Mouse (Mus musculus) MEL (cell line): ENCODE measurements around the gene Htatip2. TPM values are rescaled to one million over a fixed set of nuclear protein-coding genes. Genes with fewer than 3 reads are reported as not detected.

ENCODE experiments used
- DNase-seq: peaks from one replicate; pipeline ENCODE4 v3.0.0; 2011; ENCODE audit warnings: low read depth, low spot score
- H3K27ac ChIP-seq: 2 replicates; pipeline ENCODE4 v1.5.1; 2012; ENCODE audit warnings: low read depth, mild to moderate bottlenecking, control low read depth, low read length, moderate library complexity; ENCODE audit not compliant: control insufficient read depth
- H3K27me3 ChIP-seq, 2 experiments: fragments of 150-350 bp in 1 of 2; sonication (generic) in 1 of 2; 2 replicates each; pipeline ENCODE4 v1.6.1; 2012; ENCODE audit warnings: low read length in 2 of 2, mild to moderate bottlenecking in 2 of 2, improper control_type of control experiment in 1 of 2, moderate library complexity in 1 of 2; ENCODE audit not compliant: insufficient read depth in 2 of 2, control insufficient read depth in 1 of 2
- H3K36me3 ChIP-seq, 2 experiments: 2 replicates each; pipeline ENCODE4 v1.6.1; 2012 to 2014; ENCODE audit warnings: low read length in 2 of 2, improper control_type of control experiment in 1 of 2, inconsistent platforms in 1 of 2, mild to moderate bottlenecking in 1 of 2; ENCODE audit not compliant: insufficient read depth in 2 of 2, control insufficient read depth in 1 of 2
- H3K4me1 ChIP-seq, 2 experiments: fragments of 150-350 bp in 1 of 2; sonication (generic) in 1 of 2; 2 replicates each; pipeline ENCODE4 v1.6.1; 2012; ENCODE audit warnings: low read length in 2 of 2, improper control_type of control experiment in 1 of 2, mild to moderate bottlenecking in 1 of 2; ENCODE audit not compliant: insufficient read depth in 2 of 2, control insufficient read depth in 1 of 2
- H3K4me3 ChIP-seq, 2 experiments: fragments of 150-350 bp in 1 of 2; sonication (generic) in 1 of 2; 2 replicates each; pipeline ENCODE4 v1.5.1; 2012; ENCODE audit warnings: low read depth in 2 of 2, low read length in 2 of 2, mild to moderate bottlenecking in 2 of 2, moderate library complexity in 2 of 2, control low read depth in 1 of 2, improper control_type of control experiment in 1 of 2; ENCODE audit not compliant: control insufficient read depth in 1 of 2, insufficient read depth in 1 of 2
- H3K79me2 ChIP-seq: 2 replicates; pipeline ENCODE4 v1.6.1; 2012; ENCODE audit warnings: mild to moderate bottlenecking, low read length, moderate library complexity; ENCODE audit not compliant: control insufficient read depth, poor library complexity, insufficient read depth
- H3K9ac ChIP-seq: 2 replicates; pipeline ENCODE4 v1.6.1; 2012; ENCODE audit warnings: low read depth, mild to moderate bottlenecking, control low read depth, low read length, moderate library complexity; ENCODE audit not compliant: control insufficient read depth, poor library complexity, severe bottlenecking
- H3K9me3 ChIP-seq: fragments of 150-350 bp; sonication (generic); replicated peaks from 2 replicates; pipeline ENCODE4 v1.6.1; 2012; ENCODE audit warnings: mild to moderate bottlenecking, low read length, improper control_type of control experiment, moderate library complexity; ENCODE audit not compliant: insufficient read depth
- CHD1 ChIP-seq: IDR thresholded peaks from 2 replicates; pipeline ENCODE4 v1.6.1; 2012; ENCODE audit warnings: low read depth, mild to moderate bottlenecking, inconsistent platforms, low read length, improper control_type of control experiment
- ELF1 ChIP-seq: IDR thresholded peaks from 2 replicates; pipeline ENCODE4 v1.6.1; 2014; ENCODE audit warnings: low read depth, mild to moderate bottlenecking, inconsistent platforms, low read length, improper control_type of control experiment, moderate library complexity
- ETS1 ChIP-seq: IDR thresholded peaks from 2 replicates; pipeline ENCODE4 v1.6.1; 2012; ENCODE audit warnings: low read depth, mild to moderate bottlenecking, inconsistent platforms, low read length, improper control_type of control experiment, moderate library complexity
- GABPA ChIP-seq: IDR thresholded peaks from 2 replicates; pipeline ENCODE4 v1.6.1; 2012; ENCODE audit warnings: low read depth, mild to moderate bottlenecking, inconsistent platforms, low read length, improper control_type of control experiment, moderate library complexity
- HCFC1 ChIP-seq: IDR thresholded peaks from 2 replicates; pipeline ENCODE4 v1.6.1; 2012; ENCODE audit warnings: low read depth, mild to moderate bottlenecking, inconsistent platforms, low read length, improper control_type of control experiment, moderate library complexity
- JUND ChIP-seq: IDR thresholded peaks from 2 replicates; pipeline ENCODE4 v1.6.1; 2011; ENCODE audit warnings: low read depth, mild to moderate bottlenecking, improper control_type of control experiment, low read length
- KAT2A ChIP-seq: conservative IDR thresholded peaks from 2 replicates; pipeline ENCODE4 v1.6.1; 2012; ENCODE audit warnings: low read depth, low read length, improper control_type of control experiment, inconsistent platforms
- MAX ChIP-seq: IDR thresholded peaks from 2 replicates; pipeline ENCODE4 v1.6.1; 2011; ENCODE audit warnings: low read length, improper control_type of control experiment
- MAZ ChIP-seq: IDR thresholded peaks from 2 replicates; pipeline ENCODE4 v1.6.1; 2012; ENCODE audit warnings: low read depth, mild to moderate bottlenecking, inconsistent platforms, low read length, improper control_type of control experiment
- NELFE ChIP-seq: IDR thresholded peaks from 2 replicates; pipeline ENCODE4 v1.6.1; 2011; ENCODE audit warnings: low read depth, low read length, improper control_type of control experiment
- NRF1 ChIP-seq: IDR thresholded peaks from 2 replicates; pipeline ENCODE4 v1.6.1; 2014; ENCODE audit warnings: low read depth, mild to moderate bottlenecking, inconsistent platforms, low read length, improper control_type of control experiment, moderate library complexity; ENCODE audit not compliant: poor library complexity, insufficient read depth, severe bottlenecking
- POLR2A ChIP-seq, 2 experiments: IDR thresholded peaks; 2 replicates each; pipeline ENCODE4 v1.6.1; 2011 to 2012; ENCODE audit warnings: low read length in 2 of 2, mild to moderate bottlenecking in 2 of 2, control low read depth in 1 of 2, improper control_type of control experiment in 1 of 2, low read depth in 1 of 2, moderate library complexity in 1 of 2; ENCODE audit not compliant: control insufficient read depth in 1 of 2, insufficient read depth in 1 of 2, poor library complexity in 1 of 2
- POLR2AphosphoS2 ChIP-seq: IDR thresholded peaks from 2 replicates; pipeline ENCODE4 v1.6.1; 2011; ENCODE audit warnings: low read length, improper control_type of control experiment
- RCOR1 ChIP-seq: IDR thresholded peaks from 2 replicates; pipeline ENCODE4 v1.6.1; 2012; ENCODE audit warnings: low read depth, mild to moderate bottlenecking, inconsistent platforms, low read length, improper control_type of control experiment
- SIN3A ChIP-seq: IDR thresholded peaks from 2 replicates; pipeline ENCODE4 v1.6.1; 2012; ENCODE audit warnings: low read length, improper control_type of control experiment, inconsistent platforms
- TCF12 ChIP-seq: IDR thresholded peaks from 2 replicates; pipeline ENCODE4 v1.6.1; 2014; ENCODE audit warnings: low read depth, mild to moderate bottlenecking, inconsistent platforms, low read length, improper control_type of control experiment, moderate library complexity
- polyA plus RNA-seq, 2 experiments: library from polyadenylated mRNA; stranded (reverse) in 1 of 2; unstranded in 1 of 2; fragments of >175 nt in 1 of 2; fragments of >200 nt in 1 of 2; gene quantifications; 2 replicates each; pipeline versions ENCODE4 v1.2.1 to v1.2.4; 2012; ENCODE audit warnings: low replicate concordance in 2 of 2, low read depth in 1 of 2; ENCODE audit not compliant: insufficient read length in 2 of 2, insufficient read depth in 1 of 2, missing spikeins in 1 of 2
- total RNA-seq: library from RNA; depleted of rRNA; stranded (reverse); fragments of 300-350 nt; gene quantifications from 2 replicates; pipeline ENCODE4 v1.2.3, GENCODE M21; 2012; rRNA removed

The Htatip2 gene
- total RNA-seq (22.5 and 32.8 TPM in 2 replicates), polyA plus RNA-seq (10 to 100 TPM in 1 of 2 experiments, not detected in 1; 37.8 TPM)

DNA sequence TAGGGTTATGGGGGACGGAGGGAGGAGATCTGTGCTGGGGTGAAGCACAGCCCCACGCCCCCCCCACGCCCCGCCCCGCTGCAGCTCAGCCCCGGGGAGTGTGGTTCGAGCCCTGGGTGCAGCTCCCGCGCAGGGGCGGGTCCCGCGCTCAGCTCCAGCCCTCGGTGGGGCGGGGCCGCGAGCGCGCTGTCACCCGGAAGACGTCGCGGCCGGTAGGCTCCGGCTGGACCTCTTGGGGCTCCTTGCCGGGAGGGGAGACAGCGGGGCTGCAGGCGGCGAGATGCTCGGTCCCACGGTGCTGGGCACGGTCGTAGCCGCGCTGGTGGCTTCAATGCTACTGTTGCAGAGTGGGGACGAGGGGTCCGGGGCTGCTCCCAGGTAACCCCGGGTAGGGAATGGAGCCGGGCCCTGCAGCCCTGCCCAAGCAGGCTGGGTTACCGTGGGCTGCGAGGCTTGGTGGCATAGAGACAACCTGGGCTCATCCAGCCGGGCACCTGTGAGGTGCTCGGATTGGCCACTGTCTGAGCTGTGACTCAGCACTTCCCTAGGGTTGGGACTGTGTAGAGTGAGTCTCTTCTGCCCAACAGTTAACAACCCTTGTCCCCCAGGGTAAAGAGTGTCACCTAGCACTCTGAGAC lies at the start of gene Htatip2:
Gene Htatip2, plus strand, starts transcription at position 182 of the 638 bp plus-strand sequence.
- peaks cover 12 to 39% of the 10 kb centered on the region in 2 experiments; a peak in 3 of 4 replicates for H3K36me3 ChIP-seq
- peak within 1 kb of the TSS; percentile 42 for H3K27ac ChIP-seq

DNA sequence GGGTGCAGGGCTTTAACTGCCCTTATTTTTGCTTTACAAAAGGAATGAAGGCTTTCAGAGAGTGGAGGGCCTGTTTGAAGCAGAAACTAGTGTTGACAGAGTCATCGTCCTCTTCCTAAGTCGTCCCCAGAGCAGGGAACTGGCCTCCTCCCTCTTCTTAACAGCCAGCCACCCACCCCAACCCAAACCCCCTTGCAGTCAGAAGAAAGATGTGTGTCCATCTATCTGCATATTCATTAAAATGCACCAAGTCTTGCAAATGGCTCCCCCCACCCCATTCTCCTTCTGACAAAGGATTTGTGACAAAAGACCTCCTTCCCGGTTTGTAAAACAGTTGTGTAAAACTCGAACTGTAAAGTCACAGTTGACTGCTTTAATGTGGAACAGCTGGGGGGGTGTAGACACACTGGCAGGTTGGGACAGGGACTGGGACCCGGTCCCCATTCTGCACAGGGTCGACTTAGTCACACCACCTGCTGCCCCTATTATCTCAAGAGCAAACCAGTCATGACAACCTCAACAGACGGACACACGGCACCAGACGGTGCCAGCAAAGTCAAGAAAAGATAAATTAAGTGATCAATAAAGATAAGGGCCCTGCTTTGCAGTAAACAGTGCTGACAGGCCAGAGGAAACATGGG lies 49.4 kb upstream of the Htatip2 start:
- no peaks in the 10 kb centered on the region for H3K4me1 ChIP-seq
- no peaks in the 10 kb centered on the region for H3K36me3 ChIP-seq
- H3K9ac ChIP-seq, result no peak overlapping the region
- DNase-seq, result no peak
- no peaks in the 10 kb centered on the region for H3K9me3 ChIP-seq
- no peak overlapping the region for H3K27ac ChIP-seq
- no peaks in the 10 kb centered on the region; a peak in 1 of 4 replicates for H3K27me3 ChIP-seq
- TF ChIP-seq TCF12, result no peak
- no peak for TF ChIP-seq RCOR1
- TF ChIP-seq MAZ, result no peak
- TF ChIP-seq KAT2A, result no peak
- no peak for TF ChIP-seq SIN3A
- no peak for TF ChIP-seq ETS1
- no peak for TF ChIP-seq POLR2A (IDR thresholded peaks at IDR 0.05; ENCODE audit: control insufficient read depth in 1 of 2, insufficient read depth in 1 of 2, low read depth in 1 of 2, low read length in 2 of 2, poor library complexity in 1 of 2)
- TF ChIP-seq CHD1, result no peak
- no peak for TF ChIP-seq NELFE
- no peak overlapping the region for H3K4me3 ChIP-seq
- no peaks in the 10 kb centered on the region for H3K79me2 ChIP-seq

More for the DNA sequence above, at the start of gene Htatip2:
- no peaks in the 10 kb centered on the region for H3K27me3 ChIP-seq
- H3K9me3 ChIP-seq, result no peaks in the 10 kb centered on the region
- peaks cover 23% of the 10 kb centered on the region for H3K79me2 ChIP-seq
- peak; percentile 85 for DNase-seq
- H3K4me1 ChIP-seq, result peaks cover 25 to 44% of the 10 kb centered on the region in 2 experiments
- peak within 1 kb of the TSS; percentile 94 for H3K4me3 ChIP-seq
- H3K9ac ChIP-seq, result peak within 1 kb of the TSS; percentile 96
- TF ChIP-seq TCF12 (0 out of 2 replicates have a peak, but pooled peaks have one; percentile 5), GABPA (no peak), ELF1 (peak; percentile 85), JUND (no peak), HCFC1 (peak; percentile 42), MAZ (peak; percentile 29; the same call in 1 of the 2 replicates), CHD1 (no peak), POLR2AphosphoS2 (peak; percentile 71; the same call in 1 of the 2 replicates), NRF1 (peak; percentile 57), NELFE (peak; percentile 68), MAX (no peak), POLR2A (IDR thresholded peaks at IDR 0.05; ENCODE audit: control insufficient read depth in 1 of 2, insufficient read depth in 1 of 2, low read depth in 1 of 2, low read length in 2 of 2, poor library complexity in 1 of 2) (peak; percentile 77 to 78; a peak in 3 of 4 replicates)
